Mouse (Mus musculus) ZHBTc4 (cell line): ENCODE data around the gene Pla2g2e.
"Not testable (repeated sequence)": the region's sequence is repeated elsewhere in the genome, so short reads cannot be mapped to it uniquely, and the experiment has no call there.

ENCODE experiments used
- DNase-seq: peaks from one replicate; pipeline ENCODE4 v3.0.0-alpha.2; 2011; ENCODE audit warnings: low read depth, low spot score

The Pla2g2e gene

GRCm38 (mm10) chr4:138882179-138882578, 4.4 kb downstream of the Pla2g2e start:
- DNase-seq, result peak; percentile 58

- DNase-seq, result peak; percentile 88
Measured at GRCm38 (mm10) chr4:138884261-138884660, 6.5 kb downstream of the Pla2g2e start.

- peak; percentile 64 for DNase-seq
Measured at GRCm38 (mm10) chr4:138889165-138889564, 11.4 kb downstream of the Pla2g2e start.

- no peak for DNase-seq
Measured at GRCm38 (mm10) chr4:138889635-138890034, 11.9 kb downstream of the Pla2g2e start.

GRCm38 (mm10) chr4:138892655-138893054, 14.9 kb downstream of the Pla2g2e start:
- DNase-seq, result no peak

- not testable (repeated sequence) for DNase-seq
Measured at GRCm38 (mm10) chr4:138893789-138894188, 16.0 kb downstream of the Pla2g2e start.

- DNase-seq, result no peak
Measured at GRCm38 (mm10) chr4:138899361-138899760, 21.6 kb downstream of the Pla2g2e start.

- no peak for DNase-seq
Measured at GRCm38 (mm10) chr4:138905624-138906337, 28.0 kb downstream of the Pla2g2e start.

- DNase-seq, result peak; percentile 59
Measured at GRCm38 (mm10) chr4:138913141-138913787, 35.5 kb downstream of the Pla2g2e start.

- peak; percentile 98 for DNase-seq
Measured at GRCm38 (mm10) chr4:138913797-138914196, 36.1 kb downstream of the Pla2g2e start, which contains the start of gene Otud3. Gene Otud3, minus strand, starts transcription at chr4:138913945.

GRCm38 (mm10) chr4:138917282-138917681, 39.5 kb downstream of the Pla2g2e start:
- DNase-seq, result peak; percentile 78

- DNase-seq, result no peak
Measured at GRCm38 (mm10) chr4:138921254-138922130, 43.8 kb downstream of the Pla2g2e start.

- DNase-seq, result peak; percentile 96
Measured at GRCm38 (mm10) chr4:138922131-138922459, 44.4 kb downstream of the Pla2g2e start.

- DNase-seq, result no peak
Measured at GRCm38 (mm10) chr4:138925561-138925960, 47.8 kb downstream of the Pla2g2e start.
